Mouse (Mus musculus): ENCODE results near the gene Cyb5r1. TPM values are rescaled to one million over a fixed set of nuclear protein-coding genes. Genes with fewer than 3 reads are reported as not detected.
"Not testable (repeated sequence)": the region's sequence is repeated elsewhere in the genome, so short reads cannot be mapped to it uniquely, and the experiment has no call there.

Gene Cyb5r1
- polyA plus RNA-seq, 1 experiment: 21.2 TPM

DNA sequence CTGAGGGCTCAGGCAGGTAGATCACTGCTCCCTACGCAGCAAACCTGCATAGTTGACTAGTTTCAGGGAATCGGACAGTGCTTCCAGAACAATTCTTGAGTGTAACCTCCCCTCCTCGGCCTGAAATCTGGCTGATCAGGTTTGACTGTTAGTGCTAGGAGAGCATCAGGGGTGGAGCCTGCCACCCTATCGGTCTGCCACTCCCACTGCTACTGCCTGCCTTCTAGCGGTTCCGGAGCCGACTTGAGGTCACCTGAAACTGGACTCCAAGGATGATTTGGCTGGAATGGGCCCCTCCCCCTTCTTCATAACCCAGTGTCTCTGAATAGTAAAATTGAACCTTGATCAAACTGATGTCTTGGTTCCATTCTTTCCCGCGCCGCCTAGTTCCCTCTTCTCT lies 27.6 kb downstream of the Cyb5r1 start:
- H3K27ac ChIP-seq (replicated peaks; ENCODE audit: low read depth, low read length): no peak overlapping the region
- H3K4me3 ChIP-seq (ENCODE audit: insufficient read depth, low read depth, low read length): no peak overlapping the region
- H3K4me1 ChIP-seq (ENCODE audit: control insufficient read depth, insufficient read depth, insufficient read length, low read length): no peaks in the 10 kb centered on the region

GRCm38 (mm10) chr1:134433473-134433872 lies 28.1 kb downstream of the Cyb5r1 start:
- no peak overlapping the region for H3K27ac ChIP-seq (replicated peaks; ENCODE audit: low read depth, low read length)
- H3K4me1 ChIP-seq (ENCODE audit: control insufficient read depth, insufficient read depth, insufficient read length, low read length): no peaks in the 10 kb centered on the region
- no peak overlapping the region for H3K4me3 ChIP-seq (ENCODE audit: insufficient read depth, low read depth, low read length)

- no peak overlapping the region for H3K27ac ChIP-seq (replicated peaks; ENCODE audit: low read depth, low read length)
- H3K4me3 ChIP-seq (ENCODE audit: insufficient read depth, low read depth, low read length): no peak overlapping the region
- H3K4me1 ChIP-seq (ENCODE audit: control insufficient read depth, insufficient read depth, insufficient read length, low read length): no peaks in the 10 kb centered on the region
These were observed 30.1 kb downstream of the Cyb5r1 start for GRCm38 (mm10) chr1:134435414-134435813.

- no peak overlapping the region for H3K4me3 ChIP-seq (ENCODE audit: insufficient read depth, low read depth, low read length)
- peaks cover 3% of the 10 kb centered on the region for H3K4me1 ChIP-seq (ENCODE audit: control insufficient read depth, insufficient read depth, insufficient read length, low read length)
- H3K27ac ChIP-seq (replicated peaks; ENCODE audit: low read depth, low read length): no peak overlapping the region
These were observed 35.1 kb downstream of the Cyb5r1 start for GRCm38 (mm10) chr1:134440437-134440836.

GRCm38 (mm10) chr1:134441737-134442136 lies 36.4 kb downstream of the Cyb5r1 start:
- H3K27ac ChIP-seq (replicated peaks; ENCODE audit: low read depth, low read length); H3K4me3 ChIP-seq (ENCODE audit: insufficient read depth, low read depth, low read length); H3K4me1 ChIP-seq (ENCODE audit: control insufficient read depth, insufficient read depth, insufficient read length, low read length): not testable (repeated sequence)

GRCm38 (mm10) chr1:134442394-134442793 lies 37.0 kb downstream of the Cyb5r1 start:
- Histone ChIP-seq H3K4me1 (ENCODE audit: control insufficient read depth, insufficient read depth, insufficient read length, low read length) (peaks cover 3% of the 10 kb centered on the region), H3K27ac (replicated peaks; ENCODE audit: low read depth, low read length) (no peak overlapping the region), H3K4me3 (ENCODE audit: insufficient read depth, low read depth, low read length) (no peak overlapping the region)

DNA sequence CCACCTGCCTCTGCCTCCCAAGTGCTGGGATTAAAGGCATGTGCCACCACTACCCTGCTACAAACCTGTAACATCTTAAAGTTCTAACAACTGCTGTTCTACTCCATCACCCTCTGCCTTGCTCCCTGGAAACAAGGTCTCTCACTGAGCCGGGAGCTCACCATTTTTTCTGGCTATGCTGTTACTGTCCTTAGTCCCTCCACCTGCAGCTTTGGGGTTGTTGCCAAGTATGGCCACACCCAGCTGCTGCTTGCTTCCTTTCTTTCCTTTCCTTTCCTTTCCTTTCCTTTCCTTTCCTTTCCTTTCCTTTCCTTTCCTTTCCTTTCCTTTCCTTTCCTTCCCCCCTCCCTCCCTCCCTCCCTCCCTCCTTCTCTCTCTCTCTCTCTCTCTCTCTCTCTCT lies 37.9 kb downstream of the Cyb5r1 start:
- not testable (repeated sequence) for H3K4me1 ChIP-seq (ENCODE audit: control insufficient read depth, insufficient read depth, insufficient read length, low read length); H3K4me3 ChIP-seq (ENCODE audit: insufficient read depth, low read depth, low read length); H3K27ac ChIP-seq (replicated peaks; ENCODE audit: low read depth, low read length)

GRCm38 (mm10) chr1:134445418-134445817 lies 40.1 kb downstream of the Cyb5r1 start:
- no peak overlapping the region for H3K4me3 ChIP-seq (ENCODE audit: insufficient read depth, low read depth, low read length)
- 0 out of 2 replicates have a peak overlapping the region, but pooled peaks have one; percentile 30 for H3K27ac ChIP-seq (replicated peaks; ENCODE audit: low read depth, low read length)
- peaks cover 3% of the 10 kb centered on the region for H3K4me1 ChIP-seq (ENCODE audit: control insufficient read depth, insufficient read depth, insufficient read length, low read length)

- not testable (repeated sequence) for H3K4me3 ChIP-seq (ENCODE audit: insufficient read depth, low read depth, low read length); H3K27ac ChIP-seq (replicated peaks; ENCODE audit: low read depth, low read length); H3K4me1 ChIP-seq (ENCODE audit: control insufficient read depth, insufficient read depth, insufficient read length, low read length)
These were observed 43.2 kb downstream of the Cyb5r1 start for GRCm38 (mm10) chr1:134448537-134448936.

DNA sequence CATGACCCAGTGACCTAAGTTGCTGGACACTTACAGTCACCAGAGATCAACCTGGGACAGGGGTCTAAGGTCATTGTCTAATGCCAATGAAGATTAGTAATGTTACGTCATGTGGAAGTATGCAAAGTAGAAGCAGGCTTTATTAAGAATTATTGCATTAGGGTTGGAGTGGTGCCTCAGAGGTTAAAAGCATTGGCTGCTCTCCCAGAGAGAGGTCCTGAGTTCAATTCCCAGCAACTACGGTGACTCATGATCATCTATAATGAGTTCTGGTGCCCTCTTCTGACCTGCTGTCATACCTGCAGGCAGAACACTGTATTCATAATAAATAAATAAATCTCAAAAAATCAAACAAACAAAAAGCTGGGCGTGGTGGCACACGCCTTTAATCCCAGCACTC lies 44.8 kb downstream of the Cyb5r1 start:
- no peaks in the 10 kb centered on the region for H3K4me1 ChIP-seq (ENCODE audit: control insufficient read depth, insufficient read depth, insufficient read length, low read length)
- H3K4me3 ChIP-seq (ENCODE audit: insufficient read depth, low read depth, low read length): no peak overlapping the region
- no peak overlapping the region for H3K27ac ChIP-seq (replicated peaks; ENCODE audit: low read depth, low read length)

- Histone ChIP-seq H3K4me1 (ENCODE audit: control insufficient read depth, insufficient read depth, insufficient read length, low read length) (no peaks in the 10 kb centered on the region), H3K27ac (replicated peaks; ENCODE audit: low read depth, low read length) (no peak overlapping the region), H3K4me3 (ENCODE audit: insufficient read depth, low read depth, low read length) (no peak overlapping the region)
These were observed 45.6 kb downstream of the Cyb5r1 start for GRCm38 (mm10) chr1:134450986-134451385.

DNA sequence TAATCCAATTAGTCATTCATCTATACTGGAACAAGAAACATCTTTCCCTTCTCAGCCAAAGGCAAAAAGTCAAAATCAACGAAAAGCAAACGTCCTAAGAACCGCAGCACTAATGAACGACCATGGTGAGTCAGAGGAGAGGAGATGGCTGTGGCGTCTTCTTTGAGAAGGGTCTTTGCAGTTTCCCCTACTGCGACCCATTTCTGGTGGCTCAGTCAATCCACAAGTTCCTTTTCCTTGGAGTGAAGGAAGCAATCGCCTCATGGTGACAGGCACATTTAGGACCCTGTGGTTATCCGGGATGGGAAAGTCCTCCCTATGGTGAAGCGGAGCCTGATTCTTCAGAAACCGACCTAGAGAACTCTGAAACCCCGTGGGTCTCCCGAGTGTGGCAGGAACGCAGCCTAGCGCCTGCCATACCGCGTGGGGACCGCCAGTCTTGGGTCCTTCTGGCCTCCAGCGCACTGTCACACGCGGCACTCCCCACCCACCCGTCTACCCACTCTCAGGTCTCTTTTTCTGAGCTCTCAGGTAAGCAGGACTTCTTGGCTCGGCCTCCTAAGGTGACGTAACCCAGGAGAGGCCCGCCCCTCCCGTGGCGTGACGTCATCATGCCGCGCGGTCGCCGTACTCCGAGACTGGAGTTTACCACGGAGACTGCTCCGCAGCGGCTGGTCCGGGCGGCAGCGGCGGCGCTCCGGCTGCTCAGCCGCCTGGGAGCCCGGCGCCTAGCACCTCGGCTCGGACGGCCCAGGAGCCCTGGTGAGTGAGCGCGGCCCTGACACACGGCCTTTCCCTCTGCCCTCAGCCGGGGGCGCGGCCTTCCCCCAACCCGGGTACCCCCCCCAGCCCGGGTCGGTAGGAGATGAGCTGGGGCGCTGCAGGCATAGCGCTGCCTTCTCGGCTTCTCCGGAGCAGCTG lies 49.8 kb downstream of the Cyb5r1 start, which contains the start of gene Klhl12:
Gene Klhl12 (plus strand): TSS at position 628 of the 921 bp plus-strand sequence.
- Histone ChIP-seq H3K4me3 (ENCODE audit: insufficient read depth, low read depth, low read length) (peak within 1 kb of the TSS; percentile 82), H3K4me1 (ENCODE audit: control insufficient read depth, insufficient read depth, insufficient read length, low read length) (no peaks in the 10 kb centered on the region), H3K27ac (replicated peaks; ENCODE audit: low read depth, low read length) (peak within 1 kb of the TSS; percentile 39)

- no peak overlapping the region for H3K27ac ChIP-seq (replicated peaks; ENCODE audit: low read depth, low read length)
- H3K4me1 ChIP-seq (ENCODE audit: control insufficient read depth, insufficient read depth, insufficient read length, low read length): no peaks in the 10 kb centered on the region
- peak overlapping the region; percentile 82 for H3K4me3 ChIP-seq (ENCODE audit: insufficient read depth, low read depth, low read length)
These were observed 50.7 kb downstream of the Cyb5r1 start for GRCm38 (mm10) chr1:134456060-134456459.

- no peak overlapping the region for H3K4me3 ChIP-seq (ENCODE audit: insufficient read depth, low read depth, low read length)
- no peak overlapping the region for H3K27ac ChIP-seq (replicated peaks; ENCODE audit: low read depth, low read length)
These were observed 52.9 kb downstream of the Cyb5r1 start for GRCm38 (mm10) chr1:134458139-134458727.

DNA sequence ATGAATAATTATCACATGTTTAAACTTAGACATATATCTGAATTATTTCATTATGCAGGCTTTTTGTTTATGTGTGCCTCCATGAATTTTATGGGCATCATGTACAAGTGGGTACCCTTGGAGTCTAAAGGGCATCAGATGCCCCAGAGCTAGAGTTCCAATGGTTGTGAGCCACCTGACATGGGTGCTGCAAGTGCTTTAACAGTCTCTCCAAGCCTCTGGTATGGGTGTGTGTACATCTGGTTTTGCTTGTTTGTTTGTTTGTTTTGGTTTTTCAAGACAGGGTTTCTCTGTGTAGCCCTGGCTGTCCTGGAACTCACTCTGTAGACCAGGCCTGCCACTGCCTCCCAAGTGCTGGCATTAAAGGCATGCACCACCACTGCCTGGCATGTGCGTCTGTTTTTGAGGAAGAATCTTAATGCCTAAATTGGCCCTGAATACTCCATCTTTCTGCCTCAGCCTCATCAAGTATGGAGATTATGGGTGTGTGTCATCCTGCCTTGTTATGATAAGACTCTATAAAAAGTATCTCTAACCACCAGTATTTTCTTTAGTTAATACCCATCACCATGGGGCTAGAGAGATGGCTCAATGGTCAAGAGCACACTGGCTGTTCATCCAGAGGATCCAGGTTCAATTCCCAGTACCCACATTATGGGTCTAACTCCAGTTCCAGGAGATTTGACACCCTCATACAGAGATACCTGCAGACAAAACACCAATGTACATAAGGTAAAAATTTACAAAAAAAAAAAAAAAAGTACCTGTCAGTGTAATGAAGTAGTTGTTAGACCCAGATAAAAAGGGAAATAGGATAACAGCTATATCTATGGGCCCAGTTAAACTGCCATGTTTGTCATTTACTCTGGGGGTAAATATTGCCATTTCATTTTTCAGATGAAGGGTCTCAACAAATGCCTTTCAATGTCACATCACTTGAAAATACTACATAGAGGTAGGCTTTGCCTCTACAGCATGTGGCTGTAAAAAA lies 55.2 kb downstream of the Cyb5r1 start:
- Histone ChIP-seq H3K4me1 (ENCODE audit: control insufficient read depth, insufficient read depth, insufficient read length, low read length) (no peaks in the 10 kb centered on the region), H3K27ac (replicated peaks; ENCODE audit: low read depth, low read length) (no peak overlapping the region), H3K4me3 (ENCODE audit: insufficient read depth, low read depth, low read length) (no peak overlapping the region)

More at GRCm38 (mm10) chr1:134458139-134458727, 52.9 kb downstream of the Cyb5r1 start:
- H3K4me1 ChIP-seq (ENCODE audit: control insufficient read depth, insufficient read depth, insufficient read length, low read length): no peaks in the 10 kb centered on the region

Measured in brown adipose tissue, adult 24 weeks (tissue).